Mouse (Mus musculus): Measurements from ENCODE around the gene Csf2ra. TPM values are rescaled to one million over a fixed set of nuclear protein-coding genes. Genes with fewer than 3 reads are reported as not detected.
"Not testable (repeated sequence)": the region's sequence is repeated elsewhere in the genome, so short reads cannot be mapped to it uniquely, and the experiment has no call there.

Gene Csf2ra
- total RNA-seq (2015; ENCODE audit: low replicate concordance) (39.8 and 49.9 TPM in 2 replicates), total RNA-seq (2017; ENCODE audit: low replicate concordance) (16.9 and 22.8 TPM in 2 replicates)

DNA sequence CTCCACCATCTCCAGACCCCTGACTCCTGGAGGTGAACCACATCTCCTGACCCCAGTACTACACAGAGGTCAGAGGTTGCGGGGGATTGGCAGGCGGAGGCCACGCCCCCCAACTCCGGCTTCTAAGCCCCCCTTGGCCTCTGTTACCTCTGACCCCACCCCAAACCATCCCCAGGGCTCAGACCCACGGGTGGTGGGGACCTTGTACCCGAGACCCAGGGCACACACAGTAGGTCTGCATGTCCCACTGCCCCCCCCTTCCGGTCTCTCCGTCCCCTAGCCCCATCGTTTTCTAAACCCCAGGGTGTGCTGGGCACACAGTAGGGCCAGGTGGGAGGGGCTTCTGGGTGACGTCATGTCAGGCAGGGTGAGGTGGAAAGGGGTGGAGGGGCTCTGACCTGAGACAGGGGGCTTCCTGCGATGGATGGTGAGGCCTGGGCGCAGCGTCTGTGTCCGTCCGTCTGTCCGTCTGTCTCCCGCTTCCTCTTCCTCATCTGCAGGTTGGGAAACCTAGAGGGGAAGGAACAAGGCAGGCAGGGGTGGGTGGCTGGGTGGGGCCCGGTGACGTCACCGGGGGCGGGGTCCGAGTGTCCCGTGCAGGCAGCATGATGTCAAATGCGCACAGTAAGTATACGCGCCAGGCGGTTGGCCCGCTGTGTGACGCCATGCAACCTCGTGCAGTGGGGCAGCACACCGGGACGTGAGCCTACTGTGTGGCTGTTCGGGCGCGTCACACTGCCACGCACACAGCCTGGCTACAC is at the start of gene Csf2ra:
Gene Csf2ra (minus strand): TSS at position 489 of the 761 bp plus-strand sequence.
- no peak for ATAC-seq (replicated peaks; ENCODE audit: low FRiP score, poor library complexity, severe bottlenecking)

GRCm38 (mm10) chr19:61275446-61275845 is 47.2 kb upstream of the Csf2ra start:
- ATAC-seq (replicated peaks; ENCODE audit: low FRiP score, poor library complexity, severe bottlenecking): no peak

DNA sequence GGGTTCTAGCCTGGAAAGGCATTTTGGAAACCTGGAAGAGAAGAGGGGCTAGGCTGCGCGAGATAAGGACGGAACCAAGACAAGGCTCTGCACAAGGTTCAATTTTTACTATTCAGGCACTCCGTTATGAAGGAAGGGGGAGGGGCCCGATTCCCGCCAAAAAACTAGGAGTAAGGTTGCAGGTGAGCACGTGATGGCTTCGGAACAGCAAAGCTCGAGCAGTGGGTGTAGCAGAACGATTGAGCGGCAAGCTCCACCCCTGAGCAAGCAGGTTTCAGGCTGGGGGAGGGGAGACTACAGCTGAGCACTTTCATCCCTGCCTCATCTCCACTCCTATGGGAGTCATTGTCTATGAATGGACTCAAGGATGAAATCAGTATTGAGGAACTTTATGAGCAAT is 40.9 kb upstream of the Csf2ra start:
- ATAC-seq (replicated peaks; ENCODE audit: low FRiP score, poor library complexity, severe bottlenecking): not testable (repeated sequence)

- ATAC-seq (replicated peaks; ENCODE audit: low FRiP score, poor library complexity, severe bottlenecking): no peak
Measured at GRCm38 (mm10) chr19:61267141-61267540, 38.9 kb upstream of the Csf2ra start.

DNA sequence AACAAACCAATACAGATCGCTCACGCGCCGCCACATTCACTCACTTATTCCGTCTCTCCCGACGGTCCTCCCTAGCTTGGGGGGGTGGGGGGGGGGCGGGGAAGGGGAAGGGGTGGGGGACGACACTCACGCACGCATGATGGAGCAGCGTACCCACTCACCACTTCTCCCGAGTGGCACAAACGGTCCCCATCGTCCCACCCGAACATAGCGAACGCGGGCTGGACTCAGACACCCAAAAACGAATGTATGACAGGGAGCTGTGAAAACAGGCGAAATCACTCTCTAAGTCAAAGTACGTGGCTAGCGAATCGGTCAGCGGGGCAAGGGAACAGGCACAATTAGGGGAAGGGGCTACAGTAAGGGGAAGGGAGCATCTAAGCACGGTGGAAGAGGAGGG is 38.4 kb upstream of the Csf2ra start:
- ATAC-seq (replicated peaks; ENCODE audit: low FRiP score, poor library complexity, severe bottlenecking): no peak

DNA sequence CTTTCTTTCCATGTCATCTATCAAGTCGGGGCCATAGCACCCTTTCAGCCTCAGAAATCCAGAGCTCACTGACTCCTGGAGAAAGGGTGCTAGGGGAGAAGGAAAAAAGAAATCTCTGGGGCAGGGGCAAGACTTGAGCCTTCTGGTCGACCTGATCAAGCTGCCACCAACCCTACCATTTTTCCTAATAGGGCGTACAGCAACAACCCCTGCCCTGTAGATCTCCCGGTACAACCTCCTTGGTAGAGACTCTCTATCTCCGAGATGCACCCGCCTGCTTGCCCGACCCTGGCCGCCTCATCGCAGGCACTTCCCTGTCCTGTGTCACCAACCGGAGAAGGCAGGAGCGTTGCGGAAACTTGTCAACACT is 38.0 kb upstream of the Csf2ra start:
- no peak for ATAC-seq (replicated peaks; ENCODE audit: low FRiP score, poor library complexity, severe bottlenecking)

- ATAC-seq (replicated peaks; ENCODE audit: low FRiP score, poor library complexity, severe bottlenecking): peak; percentile 64
Measured at GRCm38 (mm10) chr19:61265349-61266245, 37.4 kb upstream of the Csf2ra start.

- no peak for ATAC-seq (replicated peaks; ENCODE audit: low FRiP score, poor library complexity, severe bottlenecking)
Measured at GRCm38 (mm10) chr19:61264933-61265332, 36.7 kb upstream of the Csf2ra start.

- ATAC-seq (replicated peaks; ENCODE audit: low FRiP score, poor library complexity, severe bottlenecking): no peak
Measured at GRCm38 (mm10) chr19:61264227-61264626, 36.0 kb upstream of the Csf2ra start.

GRCm38 (mm10) chr19:61261241-61261640 is 33.0 kb upstream of the Csf2ra start:
- ATAC-seq (replicated peaks; ENCODE audit: low FRiP score, poor library complexity, severe bottlenecking): no peak

GRCm38 (mm10) chr19:61257733-61258132 is 29.5 kb upstream of the Csf2ra start:
- ATAC-seq (replicated peaks; ENCODE audit: low FRiP score, poor library complexity, severe bottlenecking): 0 out of 2 replicates have a peak, but pooled peaks have one; percentile 39

GRCm38 (mm10) chr19:61256166-61256887 is 28.1 kb upstream of the Csf2ra start:
- ATAC-seq (replicated peaks; ENCODE audit: low FRiP score, poor library complexity, severe bottlenecking): no peak

GRCm38 (mm10) chr19:61247334-61247733 is 19.1 kb upstream of the Csf2ra start:
- not testable (repeated sequence) for ATAC-seq (replicated peaks; ENCODE audit: low FRiP score, poor library complexity, severe bottlenecking)

- ATAC-seq (replicated peaks; ENCODE audit: low FRiP score, poor library complexity, severe bottlenecking): no peak
Measured at GRCm38 (mm10) chr19:61244721-61245436, 16.6 kb upstream of the Csf2ra start.

DNA sequence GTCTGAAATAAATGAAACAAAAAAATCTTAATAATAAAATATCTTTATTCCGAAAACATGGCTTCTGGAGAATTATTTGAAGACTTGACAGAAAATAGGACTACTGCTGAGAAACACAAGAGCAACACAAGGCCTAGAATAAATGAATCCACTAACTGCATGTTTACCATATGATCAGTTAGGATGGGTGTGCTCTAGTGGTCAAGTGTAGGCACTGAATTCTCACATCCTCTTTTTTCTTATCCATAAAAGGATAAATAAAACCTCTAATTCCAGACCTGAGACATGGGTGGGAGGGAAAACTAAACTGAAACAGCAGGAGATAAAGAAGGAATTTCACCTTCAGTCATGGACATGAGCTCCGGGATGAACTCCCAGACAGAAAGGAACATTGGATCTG is 9.7 kb upstream of the Csf2ra start:
- ATAC-seq (replicated peaks; ENCODE audit: low FRiP score, poor library complexity, severe bottlenecking): no peak

DNA sequence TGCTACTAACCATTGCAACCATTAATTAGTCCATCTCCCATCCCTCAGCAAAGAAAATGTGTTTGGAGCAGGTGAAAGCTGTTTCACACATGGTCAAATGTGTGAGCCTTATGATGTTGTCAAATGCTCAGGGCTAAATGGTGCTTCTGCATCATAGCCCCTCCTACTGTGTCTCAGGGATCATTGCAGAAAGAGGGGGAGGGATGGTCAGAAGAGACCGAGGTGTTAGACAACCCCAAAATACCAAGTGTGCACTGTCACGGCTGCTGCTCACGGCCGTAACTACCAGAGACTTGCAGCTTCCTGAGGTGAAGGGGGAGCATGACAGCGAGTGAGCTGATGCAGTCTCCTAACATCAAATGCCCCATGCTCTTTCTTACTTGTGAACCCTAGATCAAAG is 6.3 kb upstream of the Csf2ra start:
- ATAC-seq (replicated peaks; ENCODE audit: low FRiP score, poor library complexity, severe bottlenecking): no peak

DNA sequence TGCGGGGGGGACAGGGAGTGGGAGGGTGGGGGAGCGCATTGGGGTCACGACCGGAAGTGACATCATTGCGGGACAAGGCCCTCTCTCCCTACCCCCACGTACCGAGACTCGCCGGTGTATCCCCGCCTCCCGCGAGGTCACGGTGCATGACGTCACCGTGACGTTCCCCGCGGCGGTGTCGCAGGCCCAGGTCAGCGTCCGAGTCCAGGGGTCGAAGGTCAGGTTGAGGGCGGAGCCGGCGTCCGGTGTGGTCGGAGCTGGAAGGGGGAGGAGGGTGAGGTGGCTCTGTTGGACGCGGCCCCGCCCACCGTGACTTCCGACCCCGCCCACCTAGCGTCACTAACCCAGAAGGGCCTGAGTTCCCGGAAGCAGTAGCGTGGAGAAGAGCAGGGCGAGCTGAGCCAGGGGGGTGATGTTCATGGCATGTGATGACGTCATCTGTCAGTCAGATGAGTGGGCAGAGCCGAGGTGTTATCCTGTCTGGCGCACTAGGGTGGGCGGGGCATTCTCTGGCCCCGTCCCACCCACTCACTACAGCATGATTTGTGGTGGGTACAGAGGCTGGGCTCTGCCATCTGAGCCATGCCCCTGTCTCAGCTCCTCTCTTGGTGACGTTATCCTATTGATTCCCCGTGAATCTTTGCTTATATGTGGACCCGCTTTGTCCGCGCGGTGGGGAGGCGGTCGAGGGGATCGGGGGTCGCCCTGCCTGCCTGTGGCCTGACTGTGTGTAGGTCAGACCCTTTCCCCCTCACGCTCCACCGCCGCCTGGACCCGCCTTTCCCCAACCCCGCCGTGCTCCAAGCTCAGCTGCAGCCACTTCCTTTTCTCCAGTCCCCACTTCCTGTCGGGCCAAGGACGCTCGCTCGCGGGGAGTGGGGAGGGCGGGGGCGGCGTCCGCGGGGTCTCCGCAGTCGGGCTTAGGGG is 1.0 kb downstream of the Csf2ra start:
- ATAC-seq (replicated peaks; ENCODE audit: low FRiP score, poor library complexity, severe bottlenecking): peak; percentile 62

DNA sequence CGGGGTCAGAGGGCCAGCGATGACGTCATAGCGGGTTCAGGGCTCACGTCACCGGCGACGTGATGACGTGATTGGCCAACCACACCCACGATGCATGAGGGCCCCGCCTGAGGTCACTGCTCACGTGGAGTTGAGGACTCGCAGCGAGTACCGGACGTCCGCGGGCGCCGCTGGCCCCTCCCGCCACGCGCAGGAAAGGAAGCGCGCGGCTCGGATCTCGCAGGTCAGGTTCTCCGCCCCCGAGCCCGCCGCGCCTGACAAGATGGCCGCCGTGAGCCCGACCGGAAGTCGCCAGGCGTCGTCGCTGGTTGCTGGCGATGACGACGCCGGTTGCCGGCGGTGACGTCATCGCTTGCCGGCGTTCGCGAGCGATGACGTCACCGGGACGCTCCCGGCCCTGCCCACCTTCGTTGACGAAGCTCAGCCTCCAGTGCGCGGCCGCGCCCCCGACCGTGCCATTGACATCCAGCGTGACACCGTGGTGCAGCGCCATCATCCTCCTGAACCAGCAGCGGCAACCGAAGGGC is 1.8 kb downstream of the Csf2ra start:
- 0 out of 2 replicates have a peak, but pooled peaks have one; percentile 7 for ATAC-seq (replicated peaks; ENCODE audit: low FRiP score, poor library complexity, severe bottlenecking)
